Mouse (Mus musculus) megakaryocyte-erythroid progenitor cell, adult 5-6 weeks (primary cell): ENCODE measurements around the gene Zfp85. TPM values are rescaled to one million over a fixed set of nuclear protein-coding genes. Genes with fewer than 3 reads are reported as not detected.
"Not testable (repeated sequence)": the region's sequence is repeated elsewhere in the genome, so short reads cannot be mapped to it uniquely, and the experiment has no call there.

ENCODE experiments used
- ATAC-seq: replicated peaks from 2 replicates; pipeline ENCODE4 v1.8.0; 2016; ENCODE audit warnings: mild to moderate bottlenecking, inconsistent platforms; ENCODE audit not compliant: severe bottlenecking, poor library complexity, low FRiP score, low TSS enrichment
- total RNA-seq, 2 experiments: library from RNA; stranded (forward) in 1 of 2; stranded (reverse) in 1 of 2; fragments of 200-1000, 215-1000 nt in 1 of 2; fragments of >200 nt in 1 of 2; fragmentation: Nextera tagmentation in 1 of 2; gene quantifications; 2 replicates each; pipeline ENCODE4 v1.2.3; 2014 to 2017

Zfp85 gene
- total RNA-seq (2014; fragmentation: Nextera tagmentation) (5.4 and 9.3 TPM in 2 replicates), total RNA-seq (2017) (7.0 and 8.1 TPM in 2 replicates)

DNA sequence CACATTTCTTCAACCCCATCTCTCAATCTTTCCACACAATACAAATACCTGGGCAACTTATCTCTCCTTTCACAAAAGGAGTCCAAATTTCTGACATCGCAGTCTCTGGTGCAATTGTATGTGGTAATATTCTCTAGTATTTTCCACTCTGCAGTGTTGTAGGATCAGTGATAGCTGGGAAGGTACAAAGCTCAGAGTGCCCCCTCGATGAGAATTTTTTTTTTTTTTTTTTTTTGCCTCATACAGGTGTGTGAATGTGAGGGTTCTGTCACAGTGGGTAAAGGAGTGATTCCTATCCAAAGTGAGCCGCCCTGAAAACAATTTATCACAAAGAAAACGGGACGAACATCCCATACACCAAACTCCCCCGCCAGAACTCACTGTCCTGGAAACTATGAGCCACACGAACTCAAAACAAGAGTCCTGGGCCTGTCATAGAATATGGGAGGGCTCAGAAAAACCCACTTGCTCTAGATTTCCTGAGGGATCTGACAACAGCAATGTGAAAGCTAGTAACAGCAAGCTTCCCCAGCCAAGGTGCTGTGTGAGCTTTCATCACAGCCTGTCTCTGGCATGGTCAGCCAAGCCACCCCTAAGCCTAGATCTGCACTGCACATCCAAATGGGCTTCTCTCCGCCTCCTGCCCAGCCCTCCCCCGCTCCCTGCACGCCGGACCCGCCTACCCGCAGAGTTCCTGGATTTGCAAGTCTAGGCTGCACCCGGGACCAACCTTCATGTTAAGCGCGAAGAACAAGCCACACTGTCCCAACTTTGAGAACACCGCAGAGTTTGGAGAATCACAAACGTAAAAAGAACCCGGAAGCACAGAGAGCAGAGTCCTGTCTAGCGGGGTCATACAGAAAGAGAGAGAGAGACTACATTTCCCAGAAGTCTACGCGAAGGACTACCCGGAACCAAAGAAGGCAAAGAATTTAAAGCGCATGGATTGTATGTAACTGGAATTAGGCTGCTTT is at the start of gene Zfp85:
Gene Zfp85, minus strand, starts transcription at position 896 of the 974 bp plus-strand sequence.
- ATAC-seq = peak; percentile 98

DNA sequence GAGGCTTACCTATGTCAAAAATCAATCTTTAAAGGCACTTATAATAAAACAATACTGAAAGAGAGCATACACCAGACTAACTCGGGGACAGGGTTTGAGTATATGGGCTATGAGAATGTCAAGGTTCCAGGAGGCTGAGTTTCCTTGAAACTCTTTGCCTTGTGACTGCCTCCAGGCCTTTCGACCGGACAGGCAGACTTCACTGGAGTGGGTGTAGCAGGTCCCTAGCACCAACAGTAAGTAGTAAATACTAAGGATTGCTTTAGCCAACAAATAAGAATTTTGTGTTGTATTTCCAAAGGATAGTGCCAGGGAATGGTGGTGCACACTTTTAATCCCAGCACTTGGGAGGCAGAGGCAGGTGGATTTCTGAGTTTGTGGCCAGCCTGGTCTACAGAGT is 44.1 kb upstream of the Zfp85 start:
- not testable (repeated sequence) for ATAC-seq

DNA sequence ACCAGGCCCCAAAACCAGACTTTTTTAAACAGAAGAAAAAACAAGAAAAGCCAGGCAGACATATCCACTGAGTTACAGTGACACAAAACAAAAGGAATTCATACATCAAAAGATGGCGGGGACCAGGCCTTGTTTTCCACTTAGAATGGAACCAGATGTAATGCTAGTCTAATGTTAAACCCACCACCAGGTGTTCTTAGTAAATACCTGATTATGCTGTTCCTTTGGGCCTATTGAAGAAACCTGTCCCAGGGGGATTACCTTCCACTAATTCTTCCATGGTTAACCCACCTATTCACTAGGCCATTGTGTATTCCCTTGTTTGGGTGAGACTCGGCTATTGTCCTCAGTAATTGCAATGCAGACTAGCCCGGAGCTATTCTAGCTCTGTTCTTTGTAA is 43.6 kb upstream of the Zfp85 start:
- ATAC-seq = no peak

DNA sequence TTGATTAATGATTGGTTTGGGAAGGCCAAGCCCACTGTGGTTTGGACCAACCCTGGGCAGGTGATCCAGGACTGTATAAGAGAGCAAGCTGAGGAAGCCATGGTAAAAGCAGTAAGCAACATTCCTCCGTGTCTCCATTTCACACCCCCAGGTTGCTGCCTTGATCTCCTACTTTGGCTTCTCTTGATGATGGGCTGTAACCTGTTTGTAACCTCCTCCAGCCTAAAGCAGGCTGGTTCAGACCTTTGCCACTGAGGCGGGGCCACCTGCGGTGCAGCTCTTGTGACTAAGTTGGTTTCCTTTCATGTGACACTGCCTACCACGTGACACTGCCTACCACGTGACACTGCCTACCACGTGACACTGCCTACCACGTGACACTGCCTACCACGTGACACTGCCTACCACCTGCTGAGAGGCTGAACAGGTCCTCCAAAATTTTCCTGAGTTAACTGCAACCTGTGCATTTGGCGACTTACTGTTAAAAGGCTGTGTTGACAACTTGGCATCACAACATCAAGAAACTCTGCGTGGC is 37.0 kb upstream of the Zfp85 start:
- ATAC-seq = no peak

DNA sequence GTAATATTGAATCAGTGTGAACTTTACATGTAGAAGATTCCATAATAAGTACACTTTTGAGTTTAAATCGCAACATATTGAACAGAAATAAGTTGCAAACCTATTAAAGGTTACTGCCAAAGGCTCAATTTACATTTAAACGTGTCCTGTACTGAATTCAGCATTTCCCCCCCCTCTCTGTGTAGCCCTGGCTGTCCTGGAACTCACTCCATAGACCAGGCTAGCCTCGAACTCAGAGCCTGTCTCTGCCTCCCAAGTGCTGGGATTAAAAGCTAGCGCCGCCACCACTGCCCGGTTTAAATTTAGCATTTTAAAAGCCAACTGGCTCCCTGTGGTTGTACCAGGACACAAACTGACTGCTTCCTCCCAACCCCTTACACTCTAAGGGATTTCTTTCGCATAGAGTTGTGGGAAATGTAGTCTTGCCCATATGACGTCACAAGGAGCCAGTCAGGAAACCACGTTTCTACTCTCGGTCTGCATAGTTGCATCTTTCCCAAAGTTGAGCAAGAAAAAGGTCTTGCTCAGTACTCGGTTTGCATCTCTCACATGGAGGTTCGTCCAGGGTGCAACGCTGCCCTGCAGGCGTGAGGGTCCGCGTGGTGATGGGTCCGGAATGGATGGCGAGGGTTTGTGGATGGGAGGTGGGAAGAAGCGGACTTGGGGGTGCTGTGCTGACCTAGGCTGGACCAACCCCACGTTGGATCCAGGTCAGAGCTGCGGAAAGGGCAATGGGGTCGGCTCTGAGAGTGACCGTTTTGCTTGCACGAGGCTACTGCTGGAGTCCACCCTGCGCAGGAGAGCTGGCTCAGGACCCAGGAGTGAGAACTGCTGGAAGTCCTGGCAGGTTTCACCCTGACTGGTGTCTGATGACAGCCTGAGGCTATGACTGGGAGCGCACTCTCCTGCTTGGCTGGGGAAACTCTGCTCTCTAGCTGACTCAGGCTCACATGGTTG is 24.5 kb upstream of the Zfp85 start, which contains the start of gene Zfp493:
Gene Zfp493, plus strand, starts transcription at position 429 of the 957 bp plus-strand sequence.
- peak; percentile 99 for ATAC-seq

DNA sequence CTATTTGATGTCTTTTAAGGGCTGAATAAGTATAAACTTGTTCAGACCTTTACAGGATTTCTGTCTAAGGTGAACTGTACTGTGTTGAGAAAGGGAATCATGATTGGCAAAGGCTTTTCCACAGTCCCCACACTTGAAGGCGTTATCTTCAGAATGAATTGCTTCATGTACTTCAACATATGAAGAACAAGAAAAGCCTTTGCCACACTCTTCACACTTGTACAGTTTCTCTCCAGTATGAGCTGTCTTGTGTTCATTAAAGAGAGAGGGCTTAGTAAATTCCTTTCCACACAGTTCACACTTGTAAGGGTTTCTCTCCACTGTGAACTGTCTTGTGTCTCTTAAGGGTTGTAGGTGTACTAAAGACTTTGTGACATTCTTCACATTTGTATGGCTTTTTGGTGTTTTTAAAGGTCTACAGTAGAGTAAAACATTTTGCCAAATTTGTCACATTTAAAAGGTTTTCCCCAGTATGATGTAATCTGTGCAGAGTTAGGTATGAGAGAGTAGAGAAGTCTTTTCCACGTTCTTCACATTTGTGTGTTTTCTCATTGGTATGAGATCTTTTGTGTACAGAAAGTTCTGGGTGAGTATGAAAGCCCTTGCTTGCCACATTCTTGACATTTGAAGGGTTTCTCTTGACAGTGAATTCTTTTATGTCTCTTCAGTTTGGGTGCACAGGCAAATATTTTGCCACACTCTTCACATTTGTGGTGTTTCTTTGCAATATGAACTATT is 8.2 kb upstream of the Zfp85 start:
- ATAC-seq = no peak

DNA sequence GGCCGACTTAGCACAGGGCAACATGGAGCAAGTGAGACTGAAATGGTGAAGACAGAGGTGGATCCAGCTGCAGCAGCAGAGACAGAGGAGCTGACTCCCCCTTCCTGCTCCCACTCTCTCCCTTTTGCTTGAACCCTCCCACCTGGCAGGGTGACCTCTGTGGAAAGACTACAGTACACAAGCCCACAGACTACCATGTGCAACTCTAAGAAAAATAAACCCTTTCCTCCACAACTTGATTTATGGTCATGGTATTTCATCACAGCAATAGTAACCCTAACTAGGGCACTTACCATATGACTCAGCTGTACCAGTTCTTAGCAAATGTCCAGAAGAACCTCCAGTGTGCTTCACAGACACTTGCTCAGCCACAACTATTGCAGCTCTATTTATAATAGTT is 4.9 kb upstream of the Zfp85 start:
- no peak for ATAC-seq

DNA sequence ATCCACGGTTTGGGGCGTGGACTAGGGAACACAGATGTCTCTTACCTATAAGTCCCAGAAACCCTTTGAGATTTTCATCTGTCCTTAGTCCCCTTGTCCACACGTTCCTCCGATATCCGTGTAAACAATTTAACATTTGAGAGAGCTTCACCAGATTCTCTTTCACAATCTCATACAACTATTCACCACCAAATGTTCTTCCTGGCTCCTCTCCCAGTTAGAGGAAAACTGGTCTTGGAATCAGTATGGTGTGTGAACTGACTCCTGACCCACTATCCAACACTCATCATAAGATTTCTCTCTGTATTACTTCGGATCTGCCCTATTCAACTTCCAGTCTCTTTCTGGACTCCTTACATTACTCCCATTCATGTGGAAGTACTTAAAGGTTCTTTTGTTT is 733 bp upstream of the Zfp85 start:
- no peak for ATAC-seq

DNA sequence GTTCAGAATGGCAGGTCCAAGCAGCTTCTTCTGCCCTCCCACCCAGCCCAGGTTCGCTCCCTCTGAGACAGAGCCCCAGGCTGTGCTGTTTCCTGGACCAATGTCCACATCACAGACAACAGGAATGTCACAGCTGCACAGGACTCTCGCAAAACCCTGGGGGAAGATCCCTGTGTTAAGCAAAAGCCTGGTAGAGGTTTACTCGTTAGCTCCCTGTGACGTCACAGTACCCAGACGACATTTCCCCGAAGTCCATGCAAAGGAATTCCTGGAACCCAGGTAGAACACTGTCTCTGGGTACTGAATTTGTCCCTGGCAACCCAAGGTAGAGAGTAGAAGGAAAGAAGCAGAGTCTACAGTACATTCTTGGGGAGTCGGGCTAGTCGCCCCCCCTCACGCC is 11.1 kb downstream of the Zfp85 start:
- no peak for ATAC-seq

DNA sequence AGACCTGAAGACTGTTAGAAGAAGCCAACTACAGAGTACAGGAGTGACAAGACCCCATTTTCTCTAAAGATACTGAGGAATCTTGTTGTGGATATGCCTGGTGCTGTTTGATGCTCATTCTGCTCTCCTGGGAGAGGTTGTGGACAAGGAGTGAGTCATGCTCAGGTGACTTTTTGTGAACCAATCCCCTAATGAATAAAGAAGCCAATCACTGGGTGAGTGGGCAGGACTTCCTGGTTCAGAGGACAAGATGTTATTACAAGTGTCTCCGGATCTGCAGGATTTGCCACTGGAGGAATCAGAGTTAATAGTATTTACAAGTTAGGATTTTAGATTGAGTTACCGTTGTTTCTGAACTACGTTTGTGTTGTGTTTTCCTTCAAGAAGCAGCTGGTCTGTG is 12.1 kb downstream of the Zfp85 start:
- no peak for ATAC-seq

DNA sequence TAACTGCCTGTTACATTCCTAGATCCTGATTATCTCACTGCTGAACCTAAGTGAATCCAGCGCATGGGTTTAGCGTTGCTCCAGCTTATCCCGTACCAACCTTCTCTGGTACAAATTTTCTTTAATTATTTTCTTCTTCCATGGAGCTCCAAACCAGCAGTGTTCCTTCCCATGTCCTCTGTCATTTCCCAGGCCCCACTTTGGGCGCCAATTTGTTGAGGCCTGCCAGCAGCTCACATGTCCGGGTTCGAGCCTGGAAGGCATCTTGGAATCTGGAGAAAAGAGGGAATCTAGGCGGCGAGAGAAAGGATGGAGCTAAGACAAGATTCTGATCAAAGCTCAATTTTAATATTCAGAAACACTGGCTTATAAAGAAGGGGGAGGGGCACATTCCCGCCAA is 20.6 kb downstream of the Zfp85 start:
- not testable (repeated sequence) for ATAC-seq

DNA sequence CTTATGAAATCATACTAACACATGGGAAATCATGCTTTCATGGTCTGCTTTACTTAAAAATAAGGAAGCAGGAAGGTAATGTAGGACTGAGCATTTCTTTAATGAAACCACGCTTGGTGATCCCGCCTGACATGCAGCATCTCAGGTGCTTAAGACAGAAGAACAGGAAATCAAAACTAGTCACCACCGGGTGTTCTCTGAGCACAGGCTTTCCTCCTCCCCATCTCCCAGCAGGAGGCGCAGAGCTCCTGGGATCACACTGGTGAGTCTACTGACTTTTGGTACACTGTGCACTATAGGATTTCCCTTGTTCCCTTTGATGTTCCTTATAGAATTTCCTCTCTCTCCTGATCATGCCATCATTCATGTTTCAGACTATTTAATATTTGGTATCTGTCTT is 25.6 kb downstream of the Zfp85 start:
- ATAC-seq = 0 out of 2 replicates have a peak, but pooled peaks have one; percentile 64

DNA sequence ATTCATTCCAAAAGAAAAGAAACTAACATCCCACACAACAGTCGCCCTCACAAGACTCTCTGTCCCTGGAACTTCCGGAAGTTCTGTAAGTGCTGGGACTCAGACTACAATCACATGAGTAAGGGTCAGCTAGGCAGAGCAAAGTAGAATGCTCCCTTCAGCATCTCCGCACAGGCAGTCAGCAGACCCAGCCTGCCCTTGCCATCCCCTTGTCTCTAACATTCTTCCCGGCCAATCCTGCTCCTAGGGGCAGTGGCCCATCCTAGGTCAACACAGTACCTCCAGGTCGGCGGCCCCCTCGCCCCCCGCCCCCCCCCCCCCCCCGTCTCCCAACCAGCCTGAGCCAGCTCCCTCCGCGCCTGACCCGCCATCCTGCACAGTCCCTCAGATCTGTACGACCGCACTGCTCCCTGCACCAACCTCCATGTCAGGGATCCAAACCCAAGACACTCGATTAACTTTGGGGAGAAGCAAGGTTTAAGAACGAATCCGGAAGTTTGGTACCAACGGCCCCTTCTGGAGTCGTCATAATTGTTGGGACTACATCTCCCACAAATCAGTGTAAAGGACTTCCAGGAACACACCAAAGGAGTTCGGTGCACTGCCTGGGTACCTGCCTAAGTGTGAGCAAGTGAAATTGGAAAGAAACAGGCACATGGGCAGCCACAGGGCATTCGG is 26.2 kb downstream of the Zfp85 start, which contains the start of gene Zfp65:
Gene Zfp65, minus strand, starts transcription at position 533 of the 678 bp plus-strand sequence.
- ATAC-seq = 0 out of 2 replicates have a peak, but pooled peaks have one; percentile 25

DNA sequence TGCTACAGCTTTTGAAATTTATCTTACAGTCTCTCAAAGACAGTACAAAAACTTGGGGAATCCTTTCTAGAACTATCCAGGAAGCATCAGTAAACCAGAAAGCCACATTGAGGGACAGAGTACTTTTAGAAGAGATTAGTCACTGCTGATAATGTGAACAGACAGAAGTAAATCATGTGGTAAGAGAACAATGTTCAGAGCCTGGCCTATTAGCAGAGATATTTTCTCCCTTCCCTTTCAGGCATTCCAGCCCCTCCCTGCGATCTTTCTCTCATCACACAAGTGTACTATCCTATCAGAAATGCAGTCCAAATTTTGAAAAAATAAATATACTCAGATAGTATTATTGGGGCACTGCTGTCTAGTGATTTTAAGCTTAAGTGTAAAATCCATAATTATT is 26.9 kb downstream of the Zfp85 start:
- ATAC-seq = no peak

DNA sequence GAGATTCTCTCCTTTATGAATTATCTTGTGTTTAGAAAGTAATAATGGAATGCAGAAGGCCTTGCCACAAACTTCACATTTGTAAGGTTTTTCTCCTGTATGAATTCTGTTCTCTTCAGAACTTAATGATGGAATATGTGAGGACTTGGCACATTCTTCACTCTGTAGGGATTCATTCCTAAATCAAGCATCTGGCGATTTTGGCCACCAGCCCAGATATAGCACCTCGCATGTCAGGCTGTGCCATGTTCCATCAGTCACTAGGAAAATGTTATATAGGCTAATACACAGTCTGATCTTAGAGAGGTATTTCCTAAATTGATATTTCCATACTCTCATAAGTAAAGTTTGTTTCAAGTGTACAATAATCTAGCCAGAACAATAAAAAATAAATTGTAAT is 29.7 kb downstream of the Zfp85 start:
- not testable (repeated sequence) for ATAC-seq

DNA sequence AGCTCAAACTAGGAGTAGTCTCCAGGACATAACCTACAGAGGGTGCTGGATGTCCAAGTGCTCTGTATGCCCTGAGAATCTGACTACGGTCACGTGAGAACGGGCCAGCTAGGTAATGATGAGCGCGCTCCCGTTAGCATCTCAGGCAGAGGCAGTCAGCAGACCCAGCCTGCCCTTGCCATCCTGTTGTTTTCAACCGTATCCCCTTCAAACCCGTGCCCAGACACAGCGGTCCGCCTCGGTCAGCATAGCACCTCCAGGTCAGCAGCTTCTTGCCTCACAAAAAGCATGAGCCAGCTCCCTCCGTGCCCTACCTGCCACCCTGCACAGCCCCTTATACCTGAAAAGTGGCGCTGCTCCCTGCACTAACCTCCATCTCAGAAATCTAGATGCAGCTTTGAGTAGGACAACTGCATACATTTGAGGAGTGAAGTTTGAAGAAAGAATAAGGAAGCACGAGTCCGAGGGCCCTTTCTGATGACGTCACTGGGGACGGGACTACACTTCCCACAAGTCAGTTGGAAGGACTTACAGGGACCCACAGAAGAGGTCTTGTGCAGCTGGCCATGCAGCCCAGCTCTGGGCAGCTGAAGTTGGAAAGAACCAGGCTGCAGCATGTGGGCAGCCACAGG is 31.1 kb downstream of the Zfp85 start:
- peak; percentile 95 for ATAC-seq
